Mouse (Mus musculus) left cerebral cortex, postnatal 14 days (tissue): ENCODE measurements around the gene Zfp629. TPM values are rescaled to one million over a fixed set of nuclear protein-coding genes. Genes with fewer than 3 reads are reported as not detected.

ENCODE experiments used
- DNase-seq, 2 experiments: peaks; one replicate each; pipeline ENCODE4 v3.0.0; 2021 to 2022; ENCODE audit warnings: low spot score in 2 of 2, mixed read lengths in 1 of 2
- intact Hi-C: fragments of 180-260 bp; cut with DNase I; formaldehyde crosslinking; loops from one replicate; pipeline ENCODE4 v1.15.1; 2025
- total RNA-seq, 2 experiments: library from RNA; stranded (reverse); gene quantifications; 2 replicates each; pipeline ENCODE4 v1.2.3; 2021

Zfp629 gene
- total RNA-seq, 2 experiments from 2014 or later, result 24.1 to 25.7 TPM

- no peak for DNase-seq
- intact Hi-C loops, result no loop called here
Measured at GRCm38 (mm10) chr7:127617962-127618361, 2.4 kb upstream of the Zfp629 start.

GRCm38 (mm10) chr7:127616881-127617280 lies 1.3 kb upstream of the Zfp629 start:
- intact Hi-C loops, result no loop called here
- DNase-seq, result no peak

- intact Hi-C loops, result no loop called here
Measured at GRCm38 (mm10) chr7:127616336-127616735, 739 bp upstream of the Zfp629 start.

GRCm38 (mm10) chr7:127614511-127614890 lies 1.1 kb downstream of the Zfp629 start:
- intact Hi-C loops, result no loop called here
- no peak for DNase-seq

More at GRCm38 (mm10) chr7:127616336-127616735, 739 bp upstream of the Zfp629 start:
- no peak for DNase-seq

- intact Hi-C loops, result no loop called here
- no peak for DNase-seq
Measured at GRCm38 (mm10) chr7:127614091-127614490, 1.5 kb downstream of the Zfp629 start.

GRCm38 (mm10) chr7:127613501-127613900 lies 2.1 kb downstream of the Zfp629 start:
- no peak for DNase-seq
- intact Hi-C loops, result no loop called here

GRCm38 (mm10) chr7:127611561-127611960 lies 4.0 kb downstream of the Zfp629 start:
- intact Hi-C loops, result no loop called here
- no peak for DNase-seq

- intact Hi-C loops, result no loop called here
- DNase-seq, result no peak
Measured at GRCm38 (mm10) chr7:127611011-127611410, 4.6 kb downstream of the Zfp629 start.

GRCm38 (mm10) chr7:127607150-127607549 lies 8.4 kb downstream of the Zfp629 start:
- intact Hi-C loops, result no loop called here
- DNase-seq, result no peak

- intact Hi-C loops, result no loop called here
- no peak for DNase-seq
Measured at GRCm38 (mm10) chr7:127604256-127604655, 11.3 kb downstream of the Zfp629 start.

GRCm38 (mm10) chr7:127602903-127603302 lies 12.7 kb downstream of the Zfp629 start:
- intact Hi-C loops, result no loop called here

GRCm38 (mm10) chr7:127601735-127602134 lies 13.9 kb downstream of the Zfp629 start:
- DNase-seq, result no peak
- intact Hi-C loops, result no loop called here

More at GRCm38 (mm10) chr7:127602903-127603302, 12.7 kb downstream of the Zfp629 start:
- no peak for DNase-seq

- DNase-seq, result no peak
- intact Hi-C loops, result no loop called here
Measured at GRCm38 (mm10) chr7:127600612-127601011, 15.0 kb downstream of the Zfp629 start.

GRCm38 (mm10) chr7:127596747-127597146 lies 18.9 kb downstream of the Zfp629 start:
- no peak for DNase-seq
- intact Hi-C loops, result no loop called here

- DNase-seq, result no peak
- intact Hi-C loops, result no loop called here
Measured at GRCm38 (mm10) chr7:127592575-127592974, 23.0 kb downstream of the Zfp629 start.

GRCm38 (mm10) chr7:127591108-127591507 lies 24.5 kb downstream of the Zfp629 start:
- intact Hi-C loops, result no loop called here

GRCm38 (mm10) chr7:127589637-127590036 lies 26.0 kb downstream of the Zfp629 start:
- DNase-seq, result no peak
- intact Hi-C loops, result no loop called here

More at GRCm38 (mm10) chr7:127591108-127591507, 24.5 kb downstream of the Zfp629 start:
- no peak for DNase-seq

- no peak for DNase-seq
- intact Hi-C loops, result no loop called here
Measured at GRCm38 (mm10) chr7:127588901-127589300, 26.7 kb downstream of the Zfp629 start.

- peak; percentile 95 to 98 for DNase-seq
- intact Hi-C loops, result no loop called here
Measured at GRCm38 (mm10) chr7:127588011-127588871, 27.4 kb downstream of the Zfp629 start, which contains the start of the genes Ccdc189 and Rnf40. TSS of gene Ccdc189 (minus strand) at chr7:127588595. TSS of gene Rnf40 (plus strand) at chr7:127588767.

- intact Hi-C loops, result no loop called here
- DNase-seq, result no peak
Measured at GRCm38 (mm10) chr7:127587196-127587595, 28.4 kb downstream of the Zfp629 start.

GRCm38 (mm10) chr7:127586149-127586548 lies 29.4 kb downstream of the Zfp629 start:
- intact Hi-C loops, result no loop called here

More at GRCm38 (mm10) chr7:127586149-127586548, 29.4 kb downstream of the Zfp629 start:
- DNase-seq, result no peak
